Mouse (Mus musculus) heart, adult 2 months (tissue): ENCODE data around the gene P2ry1.

Source experiments
- CTCF ChIP-seq: fragments of 200-600 bp; IDR thresholded peaks from 2 replicates; pipeline ENCODE4 v1.8.1; 2022; ENCODE audit warnings: antibody characterized with exemption, mild to moderate bottlenecking, moderate library complexity
- EP300 ChIP-seq: fragments of 200-500 bp; IDR thresholded peaks from 2 replicates; pipeline ENCODE4 v1.6.1; 2011; ENCODE audit warnings: low read depth, low read length, control low read depth; ENCODE audit not compliant: insufficient read depth
- POLR2A ChIP-seq: fragments of 200-500 bp; IDR thresholded peaks from 2 replicates; pipeline ENCODE4 v1.6.1; 2011; ENCODE audit warnings: mild to moderate bottlenecking, low read depth, low read length, control low read depth; ENCODE audit not compliant: insufficient read depth

GRCm38 (mm10) chr3:61004611-61005010 is 2.0 kb downstream of the P2ry1 start:
- TF ChIP-seq CTCF = no peak
- TF ChIP-seq POLR2A = no peak
- no peak for TF ChIP-seq EP300
